12 mouse cellular contexts compared by ENCODE assay signal in genomic region chr4:107306966-107307365, GRCm38 (mm10). TPM values are rescaled to one million over a fixed set of nuclear protein-coding genes. Genes with fewer than 3 reads are reported as not detected.
A peak's percentile ranks its signal among the peaks of the same experiment; 100 is the strongest.
DNase-seq lines count a peak whose midpoint lies in the region; ATAC-seq lines count a peak whose summit lies in the region.
"Had no signal": no experiment of that assay in that cellular context is flagged by ENCODE, and none has a peak within 500 bp of the region (broad histone marks: within the 10 kb centered on the region; RNA-seq: fewer than 3 reads in every experiment).

Dio1 (minus strand) TSS chr4:107307169.

- intact Hi-C loops in left cerebral cortex, postnatal 4 days (cut with DNase I): no loop called here

- 20% methylated on average over 6 of the region's 6 CpGs for WGBS in large intestine, adult 2 months

- ATAC-seq in erythroid progenitor cell, adult 5-6 weeks (replicated peaks; ENCODE audit: low FRiP score, poor library complexity, severe bottlenecking): 0 out of 2 replicates have a peak, but pooled peaks have one; percentile 37

- DNase-seq in left cerebral cortex, postnatal 4 days: peak; percentile 18
- no peak for DNase-seq in left cerebral cortex, adult 11 months (ENCODE audit: low spot score)
- peak; percentile 84 for DNase-seq in cerebellum, adult 11-12 months
- no peak for DNase-seq in large intestine, adult 2 months (ENCODE audit: low read depth, low spot score)
- DNase-seq in urinary bladder, adult 18-20 months (ENCODE audit: low spot score in 2 of 2): no peak
- DNase-seq in heart, adult 11 months: no peak
- DNase-seq in layer of hippocampus, adult 9-11 months: no peak
- DNase-seq: gastrocnemius, adult 2 months had no signal

RNA-seq across cellular contexts. Expression of gene Dio1, which starts in this region (rescaled TPM):
- not detected for total RNA-seq in left cerebral cortex, postnatal 4 days (2021)
- not detected in 2 replicates for total RNA-seq in erythroid progenitor cell, adult 5-6 weeks (2015; ENCODE audit: low replicate concordance)
- total RNA-seq in erythroid progenitor cell, adult 5-6 weeks (2017; ENCODE audit: low replicate concordance): not detected in 2 replicates
- polyA plus RNA-seq in large intestine, adult 2 months (2012; rRNA removed): 16.9 and 39.3 TPM in 2 replicates
- total RNA-seq: megakaryocyte-erythroid progenitor cell, adult 5-6 weeks had no signal
- polyA plus RNA-seq: limb, embryonic 12.5 days; neural tube, embryonic 11.5 days had no signal

Comparison
In these comparisons a context has a peak if more than half of its experiments do, and no peak if none do; other contexts are left out.
1. Peak in DNase-seq in left cerebral cortex, postnatal 4 days; RNA of the gene not detected or under 1 TPM.
2. Peak in ATAC-seq in erythroid progenitor cell, adult 5-6 weeks; RNA of the gene not detected or under 1 TPM.